Mouse (Mus musculus) embryonic facial prominence, embryonic 12.5 days (tissue): ENCODE data around the gene Adgrb3. TPM values are rescaled to one million over a fixed set of nuclear protein-coding genes. Genes with fewer than 3 reads are reported as not detected.

Experiments
- ATAC-seq: fragments of 200-750 bp; cut with Nextera tagmentation; 2 replicates; pipeline ENCODE4 v1.8.0; 2017; ENCODE audit not compliant: insufficient number of reproducible peaks, insufficient read depth, low FRiP score, low TSS enrichment
- H3K27ac ChIP-seq: fragments of 300-500 bp; sonication (generic); 2 replicates; pipeline ENCODE4 v1.5.1; 2016; ENCODE audit warnings: mild to moderate bottlenecking
- H3K27me3 ChIP-seq: fragments of 300-500 bp; sonication (generic); 2 replicates; pipeline ENCODE4 v1.6.1; 2016; ENCODE audit warnings: mild to moderate bottlenecking, moderate library complexity
- H3K36me3 ChIP-seq: fragments of 300-500 bp; sonication (generic); 2 replicates; pipeline ENCODE4 v1.6.1; 2016; ENCODE audit warnings: mild to moderate bottlenecking
- H3K4me1 ChIP-seq: fragments of 300-500 bp; sonication (generic); 2 replicates; pipeline ENCODE4 v1.6.1; 2016
- H3K4me2 ChIP-seq: fragments of 300-500 bp; sonication (generic); replicated peaks from 2 replicates; pipeline ENCODE4 v1.6.1; 2016; ENCODE audit warnings: mild to moderate bottlenecking, moderate library complexity
- H3K4me3 ChIP-seq: fragments of 300-500 bp; sonication (generic); 2 replicates; pipeline ENCODE4 v1.5.1; 2016; ENCODE audit warnings: mild to moderate bottlenecking
- H3K9ac ChIP-seq: fragments of 300-500 bp; sonication (generic); 2 replicates; pipeline ENCODE4 v1.6.1; 2016; ENCODE audit warnings: mild to moderate bottlenecking, moderate library complexity
- H3K9me3 ChIP-seq: fragments of 300-500 bp; sonication (generic); 2 replicates; pipeline ENCODE4 v1.6.1; 2016; ENCODE audit warnings: mild to moderate bottlenecking, moderate library complexity
- WGBS: fragments of 180-500 bp; shearing (Covaris S2); methylation state at CpG from one replicate; pipeline ENCODE4 v1.1.7; 2016; 5-methylcytosine and 5-hydroxymethylcytosine counted together
- polyA plus RNA-seq: library from polyadenylated mRNA; unstranded; fragments of >200 nt; fragmentation: Nextera tagmentation; extraction: Ambion mirVana; gene quantifications from 2 replicates; pipeline ENCODE4 v1.2.1, GENCODE M21; 2016

Adgrb3 gene
- polyA plus RNA-seq, 1 experiment from 2014 or later: 3.1 TPM

DNA sequence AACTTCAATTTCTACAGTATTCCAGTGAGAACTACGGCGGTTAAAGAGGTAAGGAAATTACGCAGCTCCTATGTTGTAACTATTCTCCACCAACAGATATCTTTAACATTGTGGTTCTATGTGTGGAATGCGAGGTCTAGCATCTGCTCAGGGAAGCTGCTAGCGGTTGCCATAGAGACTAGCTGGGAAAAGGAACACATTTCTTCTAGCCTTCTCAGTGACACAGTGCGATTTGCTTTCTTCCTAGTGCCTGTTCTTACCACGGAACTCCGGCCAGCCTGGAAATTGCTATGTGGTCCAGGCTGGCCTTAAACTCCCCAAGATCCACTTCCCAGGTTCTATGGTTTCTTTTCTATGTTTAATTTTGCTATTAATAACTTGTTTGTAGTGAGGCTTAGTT, 747.1 kb downstream of the Adgrb3 start:
- H3K9me3 ChIP-seq: no peaks in the 10 kb centered on the region
- no peaks in the 10 kb centered on the region for H3K36me3 ChIP-seq
- H3K9ac ChIP-seq: no peak overlapping the region
- no peaks in the 10 kb centered on the region for H3K27me3 ChIP-seq
- 78% methylated on average over 8 of the region's 8 CpGs for WGBS
- no peak for ATAC-seq
- no peaks in the 10 kb centered on the region for H3K4me1 ChIP-seq
- no peak overlapping the region for H3K27ac ChIP-seq
- H3K4me3 ChIP-seq: no peak overlapping the region
- H3K4me2 ChIP-seq: no peak overlapping the region

DNA sequence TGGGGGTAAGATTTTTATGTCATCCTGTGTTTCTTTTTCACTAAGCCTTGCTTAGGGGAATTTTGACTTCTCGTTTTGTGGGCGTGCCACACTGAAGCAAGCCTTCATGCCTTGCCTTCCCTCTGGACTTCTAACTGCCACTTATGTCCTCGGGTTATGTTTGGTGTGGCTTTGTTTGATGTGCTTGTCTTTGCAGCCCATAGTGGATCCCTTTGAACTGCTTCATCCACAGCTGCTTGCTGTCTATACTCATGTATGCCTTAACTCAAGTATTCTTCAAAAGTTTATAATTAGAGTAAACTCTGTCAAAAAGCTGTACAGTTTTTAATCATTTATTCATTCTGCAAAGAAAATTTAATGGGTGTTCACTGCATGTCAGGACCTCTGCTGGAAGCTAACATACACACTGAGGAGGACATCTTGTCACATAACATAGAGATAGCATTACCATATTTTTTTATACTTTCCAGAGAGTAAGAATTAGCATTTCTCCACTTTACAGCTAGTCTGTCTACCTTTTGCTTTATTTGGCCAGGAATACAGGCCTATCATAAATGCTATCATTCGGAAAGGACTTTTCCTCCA, 748.1 kb downstream of the Adgrb3 start:
- Histone ChIP-seq H3K27me3 (no peaks in the 10 kb centered on the region), H3K9ac (no peak overlapping the region), H3K36me3 (no peaks in the 10 kb centered on the region), H3K27ac (no peak overlapping the region), H3K9me3 (no peaks in the 10 kb centered on the region), H3K4me1 (no peaks in the 10 kb centered on the region), H3K4me2 (no peak overlapping the region), H3K4me3 (no peak overlapping the region)
- no peak for ATAC-seq
- WGBS: 56% methylated on average over 4 of the region's 4 CpGs

DNA sequence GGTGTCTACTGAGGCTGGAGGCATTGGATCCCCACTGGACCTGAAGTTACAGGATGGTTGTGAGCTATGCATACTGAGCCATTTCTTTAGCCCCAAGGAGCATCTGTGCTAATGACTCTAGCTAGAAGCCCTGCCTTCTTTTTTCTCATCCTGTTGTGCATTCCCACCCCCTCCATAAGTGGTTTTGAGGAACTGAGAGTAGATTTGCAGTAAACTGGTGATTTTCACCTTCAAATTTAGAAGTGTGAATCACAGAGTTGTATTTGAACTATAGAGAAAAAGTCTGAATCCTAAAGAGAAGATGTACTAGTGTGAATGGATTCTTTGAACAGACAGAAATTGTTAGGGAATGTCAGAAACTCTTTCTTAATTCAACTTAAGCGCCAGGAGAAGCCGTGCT, 750.1 kb downstream of the Adgrb3 start:
- Histone ChIP-seq H3K27me3 (no peaks in the 10 kb centered on the region), H3K9ac (no peak overlapping the region), H3K36me3 (no peaks in the 10 kb centered on the region), H3K27ac (no peak overlapping the region), H3K4me1 (no peaks in the 10 kb centered on the region), H3K4me3 (no peak overlapping the region), H3K4me2 (no peak overlapping the region), H3K9me3 (no peaks in the 10 kb centered on the region)
- no peak for ATAC-seq
- WGBS: 97% methylated on average over 2 of the region's 2 CpGs

DNA sequence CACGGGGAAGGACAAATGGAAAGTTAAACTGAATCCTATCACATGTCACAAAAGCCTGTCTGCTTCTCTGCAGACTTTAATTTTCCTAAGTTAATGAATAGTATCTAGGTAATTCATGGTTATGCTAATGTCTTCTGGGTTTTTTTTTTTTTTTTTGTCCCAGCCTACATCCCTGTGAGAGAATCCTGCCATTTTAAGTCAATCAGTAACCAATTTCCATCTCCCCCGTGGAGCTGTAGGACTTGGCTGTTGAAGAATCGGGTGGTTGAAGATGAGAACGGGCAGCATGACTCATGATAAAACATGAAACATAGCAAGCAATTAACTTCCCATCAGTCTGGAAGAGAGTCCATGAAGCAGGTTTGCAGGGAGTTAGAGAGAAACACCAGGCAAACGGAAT, 753.6 kb downstream of the Adgrb3 start:
- H3K4me1 ChIP-seq: no peaks in the 10 kb centered on the region
- H3K4me2 ChIP-seq: no peak overlapping the region
- no peak overlapping the region for H3K9ac ChIP-seq
- no peak overlapping the region for H3K27ac ChIP-seq
- H3K27me3 ChIP-seq: no peaks in the 10 kb centered on the region
- no peak for ATAC-seq
- H3K36me3 ChIP-seq: no peaks in the 10 kb centered on the region
- H3K4me3 ChIP-seq: no peak overlapping the region
- H3K9me3 ChIP-seq: no peaks in the 10 kb centered on the region
- 84% methylated on average over 5 of the region's 5 CpGs for WGBS

DNA sequence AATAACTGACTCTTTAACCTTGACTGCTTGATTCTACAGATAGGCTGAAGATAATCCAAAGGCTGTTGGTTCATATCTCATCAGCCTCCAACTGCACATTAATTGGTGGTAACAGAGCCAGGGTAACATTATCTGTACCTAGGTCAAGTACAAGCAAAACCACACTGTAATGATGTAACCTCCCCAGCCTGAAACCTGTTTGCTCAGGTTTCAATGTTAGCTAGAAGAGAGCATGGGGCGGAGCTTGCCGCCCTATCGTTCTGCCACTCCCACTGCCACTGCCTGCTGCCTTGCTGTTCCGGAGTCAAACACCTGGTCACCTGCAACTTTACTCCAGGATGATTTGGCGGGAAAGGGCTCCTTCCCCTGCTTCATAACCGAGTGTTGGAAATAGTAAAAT, 765.5 kb downstream of the Adgrb3 start:
- 0 out of 2 replicates have a peak overlapping the region, but pooled peaks have one; percentile 23 for H3K4me2 ChIP-seq
- H3K4me3 ChIP-seq: no peak overlapping the region
- no peaks in the 10 kb centered on the region for H3K9me3 ChIP-seq
- H3K36me3 ChIP-seq: no peaks in the 10 kb centered on the region
- 26% methylated on average over 6 of the region's 6 CpGs for WGBS
- no peaks in the 10 kb centered on the region for H3K27me3 ChIP-seq
- H3K4me1 ChIP-seq: no peaks in the 10 kb centered on the region
- no peak overlapping the region for H3K27ac ChIP-seq
- no peak overlapping the region for H3K9ac ChIP-seq
- ATAC-seq: no peak

DNA sequence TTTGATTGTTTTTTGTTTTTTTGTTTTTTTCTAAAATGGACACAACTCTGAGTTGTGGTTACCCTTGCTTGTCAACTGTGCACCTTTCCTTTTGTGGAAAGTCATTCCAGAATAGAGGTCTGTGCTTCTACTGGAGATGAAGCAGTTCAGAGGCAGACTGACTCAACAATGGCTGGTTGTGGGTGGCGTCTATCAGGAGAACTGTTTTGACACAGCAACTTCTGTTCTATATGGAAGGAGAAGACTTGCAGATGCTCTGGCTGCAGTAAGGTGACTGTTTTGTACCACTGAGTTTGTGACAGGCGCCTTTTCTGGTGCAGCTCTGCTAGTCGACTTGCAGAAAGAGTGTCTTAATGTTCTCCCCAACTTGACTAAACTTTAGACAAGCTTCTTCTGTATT, 768.6 kb downstream of the Adgrb3 start:
- Histone ChIP-seq H3K27me3 (no peaks in the 10 kb centered on the region), H3K27ac (no peak overlapping the region), H3K4me1 (no peaks in the 10 kb centered on the region), H3K9ac (no peak overlapping the region), H3K4me2 (no peak overlapping the region), H3K4me3 (no peak overlapping the region), H3K36me3 (no peaks in the 10 kb centered on the region), H3K9me3 (no peaks in the 10 kb centered on the region)
- 76% methylated on average over 3 of the region's 3 CpGs for WGBS
- no peak for ATAC-seq

DNA sequence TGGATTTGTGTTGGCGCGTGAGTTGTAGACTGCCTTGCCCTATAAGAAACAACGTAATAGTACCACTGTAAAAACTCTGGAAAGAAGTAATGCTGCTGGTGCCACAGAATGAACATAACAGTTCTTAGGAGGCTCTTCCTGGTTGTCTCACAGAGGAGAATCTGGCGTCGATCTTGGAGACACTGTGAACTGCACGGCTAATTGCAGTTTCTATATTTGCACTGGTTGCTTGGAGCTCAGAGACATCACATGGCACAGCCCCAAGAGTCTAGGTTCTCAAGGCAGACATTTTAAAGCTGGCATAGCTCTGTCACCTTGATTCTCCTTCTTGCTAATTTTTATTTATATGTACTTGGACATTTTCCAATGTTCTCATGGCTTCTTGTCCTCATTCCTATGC, 769.3 kb downstream of the Adgrb3 start:
- H3K27me3 ChIP-seq: no peaks in the 10 kb centered on the region
- H3K9ac ChIP-seq: no peak overlapping the region
- no peak for ATAC-seq
- H3K4me1 ChIP-seq: no peaks in the 10 kb centered on the region
- no peaks in the 10 kb centered on the region for H3K36me3 ChIP-seq
- H3K4me2 ChIP-seq: no peak overlapping the region
- H3K27ac ChIP-seq: no peak overlapping the region
- no peak overlapping the region for H3K4me3 ChIP-seq
- H3K9me3 ChIP-seq: no peaks in the 10 kb centered on the region
- WGBS: 92% methylated on average over 6 of the region's 6 CpGs

DNA sequence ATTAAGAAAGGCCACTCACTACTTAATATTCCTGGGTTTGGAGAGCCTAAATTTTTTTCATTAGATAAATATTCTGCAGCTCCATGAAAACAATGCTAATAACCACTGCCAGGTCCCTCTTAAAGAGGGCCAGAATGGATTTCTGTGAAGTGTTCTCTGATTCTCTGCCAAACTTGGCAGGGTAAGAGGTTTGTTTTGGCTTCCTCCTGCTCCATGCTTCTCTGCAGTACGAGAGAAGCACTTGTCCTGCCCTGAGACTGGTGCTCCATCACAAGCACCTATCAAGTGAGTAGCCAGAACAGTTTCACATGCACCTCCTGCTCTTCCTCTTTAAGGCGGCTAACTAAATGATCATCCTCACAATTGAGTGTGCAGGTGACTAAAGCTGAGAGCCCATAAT, 771.9 kb downstream of the Adgrb3 start:
- H3K4me3 ChIP-seq: no peak overlapping the region

DNA sequence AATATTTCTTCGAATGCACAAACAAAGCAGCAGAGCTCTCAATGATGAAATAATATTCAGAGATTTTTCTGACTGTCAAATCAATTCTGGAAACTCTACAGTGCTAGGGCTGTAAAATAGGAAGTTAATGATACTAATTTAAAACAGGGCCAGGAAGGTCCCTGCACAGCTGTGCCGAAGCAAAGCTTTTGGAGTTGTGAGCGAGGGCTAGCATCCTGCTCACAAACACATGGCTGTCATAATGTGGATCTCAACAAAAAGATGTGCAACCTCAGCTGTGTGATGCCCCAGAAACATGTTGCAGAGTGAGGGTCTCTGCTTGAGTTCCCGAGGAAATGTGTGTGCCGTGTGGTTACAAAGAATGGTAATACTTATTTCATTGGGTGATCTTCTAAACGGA, 772.3 kb downstream of the Adgrb3 start:
- no peaks in the 10 kb centered on the region for H3K36me3 ChIP-seq
- no peak overlapping the region for H3K4me3 ChIP-seq
- H3K27ac ChIP-seq: no peak overlapping the region
- no peaks in the 10 kb centered on the region for H3K9me3 ChIP-seq
- no peaks in the 10 kb centered on the region for H3K27me3 ChIP-seq
- 51% methylated on average over 6 of the region's 6 CpGs for WGBS
- H3K4me1 ChIP-seq: no peaks in the 10 kb centered on the region
- no peak for ATAC-seq
- H3K9ac ChIP-seq: no peak overlapping the region
- no peak overlapping the region for H3K4me2 ChIP-seq

More for the DNA sequence above, 771.9 kb downstream of the Adgrb3 start:
- Histone ChIP-seq H3K9me3 (no peaks in the 10 kb centered on the region), H3K9ac (no peak overlapping the region), H3K4me1 (no peaks in the 10 kb centered on the region), H3K4me2 (no peak overlapping the region), H3K27ac (no peak overlapping the region), H3K27me3 (no peaks in the 10 kb centered on the region), H3K36me3 (no peaks in the 10 kb centered on the region)
- ATAC-seq: no peak
- WGBS: 66% methylated on average over 2 of the region's 2 CpGs

DNA sequence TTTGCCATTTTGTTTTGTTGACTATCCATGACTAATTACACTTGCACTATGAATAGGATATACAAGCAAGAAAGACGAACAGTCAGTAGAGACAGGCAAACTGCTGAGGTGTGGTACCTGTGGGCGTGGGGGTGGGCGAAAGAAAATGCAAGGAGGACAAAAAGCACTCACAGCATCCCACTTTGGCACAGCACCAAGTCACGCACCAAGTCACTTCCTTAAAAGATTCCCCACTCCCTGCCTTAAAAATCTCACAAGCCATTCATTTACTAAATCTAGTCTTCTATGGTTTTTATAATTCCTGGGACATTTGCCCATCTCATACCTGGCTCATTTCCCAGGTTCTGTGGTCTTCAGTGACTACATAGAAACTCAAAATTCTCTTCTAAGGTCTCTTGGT, 787.4 kb downstream of the Adgrb3 start:
- Histone ChIP-seq H3K4me3 (no peak overlapping the region), H3K36me3 (no peaks in the 10 kb centered on the region), H3K9ac (no peak overlapping the region), H3K27me3 (no peaks in the 10 kb centered on the region), H3K4me1 (no peaks in the 10 kb centered on the region), H3K27ac (no peak overlapping the region), H3K9me3 (no peaks in the 10 kb centered on the region), H3K4me2 (no peak overlapping the region)
- ATAC-seq: no peak
- WGBS: 82% methylated on average over 4 of the region's 4 CpGs

DNA sequence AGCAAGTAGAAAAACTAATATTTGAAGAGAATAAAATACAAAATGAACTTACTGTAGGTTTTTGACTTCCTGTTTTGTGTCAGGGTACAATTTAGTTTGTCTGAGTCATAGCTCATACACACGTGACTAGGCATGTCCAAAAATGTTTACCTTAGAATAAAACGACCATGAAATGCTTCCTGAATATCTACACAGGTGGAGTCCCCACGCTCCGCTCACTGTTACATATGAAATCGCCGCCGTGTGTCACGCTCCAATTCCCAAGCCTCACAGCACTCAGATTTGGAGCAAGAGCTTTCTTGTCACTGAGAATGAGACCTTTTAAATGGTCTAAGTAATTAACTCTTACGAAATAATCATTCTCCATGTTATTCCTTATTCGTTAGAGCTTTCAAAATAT, 795.3 kb downstream of the Adgrb3 start:
- Histone ChIP-seq H3K36me3 (no peaks in the 10 kb centered on the region), H3K4me2 (no peak overlapping the region), H3K4me3 (no peak overlapping the region), H3K9me3 (no peaks in the 10 kb centered on the region), H3K27me3 (no peaks in the 10 kb centered on the region), H3K27ac (no peak overlapping the region), H3K4me1 (no peaks in the 10 kb centered on the region), H3K9ac (no peak overlapping the region)
- ATAC-seq: no peak
- 74% methylated on average over 10 of the region's 10 CpGs for WGBS

DNA sequence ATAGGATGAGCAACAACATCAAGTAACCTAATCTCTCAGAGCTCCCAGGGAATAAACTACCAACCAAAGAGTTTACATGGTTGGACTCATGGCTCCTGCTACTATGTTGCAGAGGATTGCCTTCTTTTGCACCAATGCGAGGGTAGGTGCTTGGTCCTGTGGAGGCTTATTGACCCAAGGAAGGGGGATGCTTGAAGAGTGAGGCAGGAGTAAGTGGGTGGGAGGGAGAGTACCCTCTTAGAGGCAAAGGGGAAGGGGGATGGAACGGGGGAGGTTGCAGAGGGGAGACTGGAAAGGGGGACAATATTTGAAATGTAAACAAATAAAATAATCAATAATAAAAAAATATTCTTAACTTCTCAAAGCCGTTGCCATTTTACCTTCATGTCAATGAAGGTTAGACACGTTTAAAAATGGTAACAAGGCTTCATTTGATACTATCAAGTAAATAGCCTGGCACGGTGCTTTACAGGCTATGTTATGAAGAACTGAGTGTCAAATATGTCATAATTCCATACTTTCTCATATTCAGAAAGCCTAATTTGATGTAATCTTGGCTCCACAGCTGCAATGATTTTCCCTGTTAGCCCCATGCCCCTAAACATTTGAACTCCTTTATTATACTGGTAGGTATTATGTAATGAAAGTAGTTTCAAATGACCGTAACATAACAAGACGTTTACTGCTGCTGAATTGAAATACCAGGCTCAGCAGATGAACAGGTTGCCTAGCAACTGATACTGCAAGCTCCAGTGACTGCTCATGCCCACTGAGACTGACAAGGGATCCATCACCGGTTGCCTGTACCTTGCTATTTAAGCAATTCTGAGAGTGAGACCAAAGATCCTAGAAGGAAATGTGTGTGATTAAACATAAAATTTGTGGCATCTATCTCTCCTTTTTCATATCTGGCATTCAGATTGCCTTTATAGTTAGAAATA, 796.1 kb downstream of the Adgrb3 start:
- Histone ChIP-seq H3K27me3 (no peaks in the 10 kb centered on the region), H3K27ac (no peak overlapping the region), H3K9ac (no peak overlapping the region), H3K4me3 (no peak overlapping the region), H3K9me3 (no peaks in the 10 kb centered on the region), H3K36me3 (no peaks in the 10 kb centered on the region), H3K4me2 (no peak overlapping the region), H3K4me1 (no peaks in the 10 kb centered on the region)
- ATAC-seq: peak; percentile 52; the same call in 1 of the 2 replicates
- WGBS: 51% methylated on average over 8 of the region's 8 CpGs
